Mouse (Mus musculus): ENCODE results near the gene Zik1.
A peak's percentile ranks its signal among the peaks of the same experiment; 100 is the strongest.

Zik1 gene

GRCm38 (mm10) chr7:10494786-10495521, at the start of gene Zik1:
Zik1 (minus strand) TSS chr7:10495394.
- DNase-seq = peak; percentile 82

- DNase-seq = no peak
Measured at GRCm38 (mm10) chr7:10495578-10495977, 384 bp upstream of the Zik1 start.

GRCm38 (mm10) chr7:10480588-10481233, 14.5 kb downstream of the Zik1 start:
- peak; percentile 19 for DNase-seq

GRCm38 (mm10) chr7:10479813-10480212, 15.4 kb downstream of the Zik1 start:
- no peak for DNase-seq

GRCm38 (mm10) chr7:10458166-10458565, 37.0 kb downstream of the Zik1 start:
- DNase-seq = peak; percentile 4

GRCm38 (mm10) chr7:10443031-10443430, 52.2 kb downstream of the Zik1 start, which contains the start of gene Vmn1r67:
Vmn1r67 (plus strand) TSS chr7:10443331.
- no peak for DNase-seq

Measured in right cerebral cortex, postnatal 25 days (tissue).